Mouse (Mus musculus) monocyte, adult 5-6 weeks (primary cell): ENCODE data around the gene Gm28961. TPM values are rescaled to one million over a fixed set of nuclear protein-coding genes. Genes with fewer than 3 reads are reported as not detected.
"Not testable (repeated sequence)": the region's sequence is repeated elsewhere in the genome, so short reads cannot be mapped to it uniquely, and the experiment has no call there.

Experiments used
- ATAC-seq: fragments of 153-309, 156-312 bp; replicated peaks from 2 replicates; pipeline ENCODE4 v1.8.0; 2017; ENCODE audit warnings: mild to moderate bottlenecking; ENCODE audit not compliant: low TSS enrichment, insufficient number of reproducible peaks, severe bottlenecking, poor library complexity, low FRiP score
- total RNA-seq: library from RNA; stranded (forward); fragments of 200-1000, 200-491, 200-594 nt; gene quantifications from 3 replicates; pipeline ENCODE4 v1.2.3, GENCODE M21; 2017

Gm28961 gene
- not detected in 3 replicates for total RNA-seq

DNA sequence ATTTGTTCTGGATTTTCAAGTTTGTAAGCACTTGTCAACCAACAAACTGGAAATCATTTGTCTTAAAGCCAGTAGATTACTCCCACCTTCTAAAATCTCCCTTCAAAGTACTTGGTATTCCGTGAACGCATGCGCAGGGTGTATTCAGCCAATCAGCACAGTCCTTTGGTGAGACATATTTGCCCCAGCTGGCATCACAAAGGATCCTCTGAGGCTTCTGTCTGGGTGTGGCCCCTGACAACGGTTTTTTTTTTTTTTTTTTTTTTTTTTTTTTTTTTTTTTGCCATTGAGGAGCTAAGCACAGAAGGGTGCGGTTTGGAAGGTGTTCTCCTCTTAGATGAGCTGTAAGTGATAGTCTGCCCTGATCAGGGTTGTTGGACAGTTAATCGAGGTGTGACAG lies at the start of gene Gm28961:
Gene Gm28961 (plus strand): TSS at position 301 of the 400 bp plus-strand sequence.
- not testable (repeated sequence) for ATAC-seq

Other genes with a start within 250 kb of the Gm28961 start
- not detected in 3 replicates for gene Gm21943, start 172.0 kb upstream of the Gm28961 start, total RNA-seq